Comparison of ENCODE assay signal across 9 mouse cellular contexts in genomic region chr3:97894695-97895094, GRCm38 (mm10). TPM values are rescaled to one million over a fixed set of nuclear protein-coding genes. Genes with fewer than 3 reads are reported as not detected.
DNase-seq lines count a peak whose midpoint lies in the region; ATAC-seq and TF ChIP-seq lines count a peak whose summit lies in the region.
"Had no signal": no experiment of that assay in that cellular context is flagged by ENCODE, and none has a peak within 500 bp of the region (broad histone marks: within the 10 kb centered on the region; RNA-seq: fewer than 3 reads in every experiment).

No protein-coding gene starts in this region.

- no peaks in the 10 kb centered on the region for H3K4me1 ChIP-seq in hindbrain, embryonic 15.5 days (replicated peaks)
- no peaks in the 10 kb centered on the region for H3K4me1 ChIP-seq in hindbrain, embryonic 14.5 days (replicated peaks; ENCODE audit: control insufficient read depth, insufficient read depth, low read length)
- H3K4me1 ChIP-seq in ES-Bruce4 (ENCODE audit: control insufficient read depth, insufficient read depth, low read length): no peaks in the 10 kb centered on the region

- H3K27ac ChIP-seq in hindbrain, embryonic 15.5 days (replicated peaks): no peak overlapping the region
- no peak overlapping the region for H3K27ac ChIP-seq in hindbrain, embryonic 14.5 days
- H3K27ac ChIP-seq in ES-Bruce4 (ENCODE audit: insufficient read depth, low read length): no peak overlapping the region
- H3K27ac ChIP-seq: macrophage had no signal

- no peak overlapping the region for H3K4me3 ChIP-seq in hindbrain, embryonic 15.5 days
- no peak overlapping the region for H3K4me3 ChIP-seq in hindbrain, embryonic 14.5 days (replicated peaks; ENCODE audit: low read length)
- H3K4me3 ChIP-seq in ES-Bruce4 (ENCODE audit: low read depth, low read length): no peak overlapping the region

- H3K4me2 ChIP-seq in hindbrain, embryonic 15.5 days: no peak overlapping the region
- no peak overlapping the region for H3K4me2 ChIP-seq in hindbrain, embryonic 14.5 days (replicated peaks)

- TF ChIP-seq POLR2A in ES-Bruce4 (IDR thresholded peaks at IDR 0.05; ENCODE audit: insufficient read depth, low read length): no peak

- no peaks in the 10 kb centered on the region for H3K9me3 ChIP-seq in hindbrain, embryonic 15.5 days
- no peaks in the 10 kb centered on the region for H3K9me3 ChIP-seq in hindbrain, embryonic 14.5 days (ENCODE audit: control insufficient read depth, low read length)
- no peaks in the 10 kb centered on the region for H3K9me3 ChIP-seq in ES-Bruce4 (replicated peaks; ENCODE audit: control insufficient read depth, insufficient read depth, low read length, poor library complexity, severe bottlenecking)

- H3K9ac ChIP-seq in hindbrain, embryonic 15.5 days: no peak overlapping the region
- H3K9ac ChIP-seq in hindbrain, embryonic 14.5 days: no peak overlapping the region
- no peak overlapping the region for H3K9ac ChIP-seq in ES-Bruce4 (ENCODE audit: low read depth, poor library complexity, severe bottlenecking)

- DNase-seq in hindbrain, embryonic 14.5 days (ENCODE audit: low spot score): no peak
- DNase-seq in 416B (ENCODE audit: low read depth): peak; percentile 49
- peak; percentile 23 to 29 for DNase-seq in natural killer cell, adult 2 months (ENCODE audit: low spot score in 2 of 2)
- no peak for DNase-seq in urinary bladder, adult 18-20 months (ENCODE audit: low spot score in 2 of 2)
- no peak for DNase-seq in cerebellum, adult 11-12 months

- TF ChIP-seq CTCF in ES-Bruce4 (IDR thresholded peaks at IDR 0.05; ENCODE audit: low read depth, low read length): peak; percentile 94

- no peaks in the 10 kb centered on the region for H3K36me3 ChIP-seq in hindbrain, embryonic 15.5 days
- H3K36me3 ChIP-seq in hindbrain, embryonic 14.5 days (replicated peaks; ENCODE audit: control insufficient read depth, insufficient read depth): no peaks in the 10 kb centered on the region
- no peaks in the 10 kb centered on the region for H3K36me3 ChIP-seq in ES-Bruce4 (ENCODE audit: control insufficient read depth, insufficient read depth, low read length, poor library complexity, severe bottlenecking)

- no peak for TF ChIP-seq EP300 in ES-Bruce4 (IDR thresholded peaks at IDR 0.05; ENCODE audit: insufficient read depth, low read depth, low read length)

- whole genome bisulfite sequencing in hindbrain, embryonic 15.5 days: 48% methylated on average over 6 of the region's 6 CpGs
- 45% methylated on average over 6 of the region's 6 CpGs for WGBS in hindbrain, embryonic 14.5 days

- 0 out of 2 replicates have a peak, but pooled peaks have one; percentile 19 for ATAC-seq in hindbrain, embryonic 15.5 days (ENCODE audit: low FRiP score, low read depth)
- no peak for ATAC-seq in hindbrain, embryonic 14.5 days (ENCODE audit: low FRiP score)
- peak; percentile 88 for ATAC-seq in erythroblast, adult 5-6 weeks (replicated peaks; ENCODE audit: low FRiP score, poor library complexity, severe bottlenecking)

- no peaks in the 10 kb centered on the region for H3K27me3 ChIP-seq in hindbrain, embryonic 15.5 days
- peaks cover 5% of the 10 kb centered on the region; the same call in 1 of the 2 replicates for H3K27me3 ChIP-seq in hindbrain, embryonic 14.5 days (ENCODE audit: control insufficient read depth, insufficient read depth, low read length)
- H3K27me3 ChIP-seq in ES-Bruce4 (ENCODE audit: control insufficient read depth, insufficient read depth, low read length, poor library complexity, severe bottlenecking): no peaks in the 10 kb centered on the region

RNA-seq across cellular contexts. Expression of gene Pde4dip, which starts 6.2 kb away (rescaled TPM):
- polyA plus RNA-seq in hindbrain, embryonic 15.5 days (2015; fragmentation: Nextera tagmentation; extraction: Ambion mirVana): 62.3 and 66.1 TPM in 2 replicates
- 76.6 and 84.5 TPM in 2 replicates for polyA plus RNA-seq in hindbrain, embryonic 14.5 days (2014; fragmentation: Nextera tagmentation; extraction: Ambion mirVana)
- 13.5 and 16.8 TPM in 2 replicates for polyA plus RNA-seq in ES-Bruce4 (2011; ENCODE audit: insufficient read depth, insufficient read length, low read depth, missing spikeins)
- 1.0 and 2.9 TPM in 2 replicates for total RNA-seq in erythroblast, adult 5-6 weeks (2015; ENCODE audit: low replicate concordance)
- 1.4 and 4.6 TPM in 2 replicates for total RNA-seq in erythroblast, adult 5-6 weeks (2017; ENCODE audit: low replicate concordance)

RNA-seq across cellular contexts. Expression of gene Sec22b, which starts 6.3 kb away (rescaled TPM):
- polyA plus RNA-seq in hindbrain, embryonic 15.5 days (2015; fragmentation: Nextera tagmentation; extraction: Ambion mirVana): 94.6 and 96.4 TPM in 2 replicates
- 110 and 111 TPM in 2 replicates for polyA plus RNA-seq in hindbrain, embryonic 14.5 days (2014; fragmentation: Nextera tagmentation; extraction: Ambion mirVana)
- 76.9 and 78.9 TPM in 2 replicates for polyA plus RNA-seq in ES-Bruce4 (2011; ENCODE audit: insufficient read depth, insufficient read length, low read depth, missing spikeins)
- total RNA-seq in erythroblast, adult 5-6 weeks (2015; ENCODE audit: low replicate concordance): 25.1 and 26.5 TPM in 2 replicates
- total RNA-seq in erythroblast, adult 5-6 weeks (2017; ENCODE audit: low replicate concordance): 13.8 and 15.6 TPM in 2 replicates

Comparison
In these comparisons a context has a peak if more than half of its experiments do, and no peak if none do; other contexts are left out.
1. DNase-seq: peak in 416B (single experiment) and natural killer cell, adult 2 months (2 of 2); none in hindbrain, embryonic 14.5 days (single experiment), urinary bladder, adult 18-20 months (0 of 2) and cerebellum, adult 11-12 months (single experiment).